Mouse (Mus musculus) fibroblast of lung, adult 2 months (primary cell): ENCODE measurements around the gene Bag5.
"Not testable (repeated sequence)": the region's sequence is repeated elsewhere in the genome, so short reads cannot be mapped to it uniquely, and the experiment has no call there.

Source experiments
- DNase-seq: peaks from one replicate; pipeline ENCODE4 v3.0.0-alpha.2; 2011; ENCODE audit warnings: low read depth

Bag5 gene

DNA sequence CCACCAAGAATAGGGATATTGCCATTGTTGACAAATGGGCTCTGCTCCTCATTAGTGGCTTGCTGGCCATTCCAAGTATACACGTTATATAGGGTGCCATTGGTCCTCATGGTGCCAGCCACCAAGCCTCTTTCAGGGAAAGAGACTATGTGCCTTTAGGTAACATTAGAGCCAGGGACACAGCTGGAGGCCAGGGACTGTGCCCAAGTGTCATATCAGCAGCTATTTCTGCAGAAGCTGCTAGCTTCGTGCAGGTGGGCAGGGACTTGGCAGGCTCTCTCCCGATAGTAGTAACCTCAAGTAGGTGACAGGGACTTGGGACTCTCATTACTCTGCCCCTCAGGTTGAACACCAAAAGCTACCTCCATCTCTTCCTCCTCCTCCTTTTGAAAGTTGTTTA is 21.9 kb upstream of the Bag5 start:
- DNase-seq, result no peak

DNA sequence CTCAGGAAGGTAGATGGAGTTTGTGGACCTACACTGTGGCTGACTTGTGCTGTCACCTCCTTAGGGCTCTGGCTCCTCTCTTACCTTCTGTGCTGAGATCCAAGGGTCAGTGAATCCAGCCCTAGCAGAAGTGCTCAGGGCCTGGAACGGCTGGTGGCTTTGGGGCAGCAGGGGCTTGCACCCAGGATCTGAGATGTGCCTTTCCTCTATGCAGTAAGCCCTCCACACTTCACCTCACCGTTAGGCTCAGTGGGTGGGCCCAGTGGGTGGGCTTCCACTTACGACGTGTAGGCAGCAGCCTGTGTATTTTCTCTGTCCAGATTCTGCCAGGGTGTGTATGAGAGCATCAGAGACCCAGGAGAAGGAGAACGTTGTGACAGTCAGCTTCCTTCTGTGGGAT is 19.9 kb upstream of the Bag5 start:
- no peak for DNase-seq

DNA sequence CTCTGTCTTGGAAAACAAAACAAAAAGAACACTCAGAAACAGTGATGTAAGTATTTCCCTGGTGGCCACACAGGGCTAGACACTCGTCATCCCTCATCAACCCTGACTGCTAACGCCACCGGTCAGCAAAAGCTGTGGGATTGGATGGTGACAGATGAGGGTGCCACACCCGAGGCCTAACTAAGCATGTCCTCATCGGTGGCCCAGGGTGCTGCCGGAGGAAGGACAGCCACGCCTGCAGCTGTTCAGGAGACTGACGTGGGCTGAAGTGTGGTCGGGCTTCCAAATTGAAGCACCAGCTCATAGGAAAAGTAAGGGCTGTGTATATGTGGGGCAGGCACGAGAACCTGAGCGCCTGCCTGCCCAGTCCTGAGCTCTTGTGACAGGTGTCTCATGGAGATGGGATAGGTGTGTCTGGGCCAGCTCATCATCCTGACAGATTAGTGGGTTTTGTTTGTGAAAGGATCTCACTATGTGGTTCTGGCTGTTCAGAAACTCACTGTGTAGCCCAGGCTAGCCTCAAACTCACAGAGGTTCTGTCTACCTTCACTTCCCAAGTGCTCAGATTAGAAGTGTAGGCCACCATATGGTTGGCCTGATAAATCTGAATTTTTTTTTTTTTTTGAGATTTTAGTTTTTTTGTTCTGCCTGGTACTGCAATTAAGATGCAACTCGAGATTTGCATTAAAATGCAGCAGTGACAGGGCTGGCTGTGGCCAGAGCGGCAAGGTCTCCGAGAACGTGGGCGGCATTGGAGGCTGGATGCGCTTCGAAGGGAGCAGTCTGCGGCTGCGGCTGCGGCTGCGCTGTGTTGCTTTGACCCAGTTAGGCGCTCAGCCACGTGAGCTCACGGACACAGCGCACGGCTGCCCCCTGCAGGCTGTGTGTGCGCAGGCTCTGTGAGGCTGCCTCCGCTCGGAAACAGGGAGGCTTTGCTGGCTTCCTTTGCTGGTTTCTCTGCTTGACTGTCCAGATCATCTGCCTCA is 19.1 kb upstream of the Bag5 start:
- DNase-seq, result peak; percentile 75

DNA sequence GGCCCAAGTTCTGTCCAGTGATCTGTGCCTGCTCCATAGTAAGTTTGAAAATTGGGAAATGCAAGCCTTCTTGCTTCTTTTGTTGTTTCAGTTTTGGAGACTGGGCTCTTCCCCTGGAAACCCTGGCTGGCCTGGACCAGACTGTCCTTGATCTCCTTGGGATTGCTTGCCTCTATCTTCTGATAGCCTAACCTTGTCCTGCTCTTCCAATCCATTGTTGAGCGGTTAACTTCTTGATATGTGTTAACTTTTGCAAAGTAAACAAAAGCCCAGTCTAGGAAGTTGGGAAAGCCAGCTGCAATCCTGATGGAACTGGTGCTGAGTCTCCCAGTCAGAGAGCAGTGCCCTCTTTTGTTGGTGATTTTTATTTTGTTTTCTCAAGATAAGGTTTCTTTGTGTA is 14.9 kb upstream of the Bag5 start:
- DNase-seq, result no peak

DNA sequence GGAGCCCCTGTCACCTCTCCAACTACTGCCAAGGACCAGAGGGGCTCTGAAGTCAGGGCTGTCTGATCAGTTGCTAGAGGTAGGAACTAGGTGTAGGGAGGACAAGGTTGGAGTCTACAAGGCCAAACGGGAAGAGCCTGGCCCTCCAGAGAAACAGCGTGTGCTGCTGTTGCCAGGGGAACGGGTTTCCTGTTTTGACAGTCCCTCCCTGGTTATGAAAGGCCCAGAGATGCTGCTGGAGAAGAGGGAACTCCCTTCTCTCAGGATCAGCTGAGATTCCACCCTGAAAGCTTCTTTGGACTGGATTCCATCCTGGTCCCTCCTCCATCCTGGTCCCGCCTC is 13.0 kb upstream of the Bag5 start:
- no peak for DNase-seq

DNA sequence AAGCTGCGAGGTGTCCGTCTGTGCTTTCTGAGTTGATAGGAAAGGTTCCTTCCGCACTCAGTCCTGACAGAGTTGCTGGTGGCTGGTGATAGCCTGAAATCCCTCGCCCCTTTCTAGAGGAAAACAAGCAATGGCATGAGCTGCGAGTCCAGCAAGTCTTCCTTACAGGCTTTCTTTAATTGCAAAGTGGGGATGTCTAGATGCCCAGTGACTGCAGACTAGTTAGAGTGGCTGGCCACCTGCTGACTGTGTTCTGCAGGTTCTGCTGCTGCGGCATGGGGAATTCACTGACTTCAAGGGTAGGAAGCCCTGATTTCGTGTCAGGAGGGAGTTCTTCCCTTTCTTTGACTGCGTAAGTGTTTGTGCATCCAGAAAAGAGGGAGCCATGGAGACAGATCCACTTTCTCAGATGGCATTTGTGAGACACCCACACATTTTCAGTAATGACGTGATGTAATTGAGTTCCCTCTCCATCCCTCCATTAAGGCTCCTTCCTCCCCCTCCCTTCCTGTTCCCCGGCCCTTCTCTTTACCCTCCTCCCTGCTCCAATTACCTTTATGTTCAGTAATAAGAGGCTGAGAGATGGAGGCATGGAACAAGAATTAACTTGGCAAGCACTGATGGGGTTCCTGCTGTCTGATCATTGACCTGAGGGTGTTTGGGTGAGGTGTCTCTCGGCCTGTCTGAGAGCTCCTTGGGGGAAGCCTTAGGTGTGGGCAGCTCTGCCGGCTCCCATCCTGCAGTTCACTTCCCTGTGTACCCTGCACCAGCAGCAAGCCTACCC is 12.5 kb upstream of the Bag5 start:
- DNase-seq, result no peak

DNA sequence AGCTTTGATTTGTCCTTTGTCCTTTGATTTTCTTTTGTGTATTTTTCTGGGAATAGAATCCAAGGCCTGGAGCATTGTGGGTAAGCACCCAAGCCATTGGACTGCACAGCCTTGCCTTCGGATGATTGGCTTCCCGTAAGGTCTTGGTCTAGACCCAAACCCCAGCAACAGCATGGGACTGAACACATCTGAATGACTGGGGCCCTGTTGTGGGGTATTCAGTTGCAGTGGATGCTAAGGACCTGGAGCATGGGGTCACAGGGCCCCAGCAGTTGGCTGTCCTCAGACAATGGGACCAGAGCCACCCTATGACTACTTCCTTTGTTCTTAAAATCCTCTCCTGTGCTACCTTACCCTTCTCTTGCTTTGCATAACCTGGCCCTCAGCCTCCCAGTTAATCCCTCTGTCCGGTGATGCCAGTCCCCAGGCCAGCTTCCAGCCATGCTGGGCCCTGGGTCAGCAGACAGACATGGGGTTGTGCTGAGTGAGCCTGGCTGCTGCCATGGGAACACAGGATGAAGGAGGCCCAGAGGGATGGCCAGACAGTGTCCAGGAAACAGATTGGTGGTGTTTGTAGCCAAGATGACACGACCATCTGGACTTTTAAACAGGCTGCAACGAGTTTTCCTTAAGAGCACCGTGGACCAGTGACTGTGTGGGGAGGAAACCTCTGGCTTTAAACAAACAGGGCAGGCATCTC is 11.7 kb upstream of the Bag5 start:
- no peak for DNase-seq

DNA sequence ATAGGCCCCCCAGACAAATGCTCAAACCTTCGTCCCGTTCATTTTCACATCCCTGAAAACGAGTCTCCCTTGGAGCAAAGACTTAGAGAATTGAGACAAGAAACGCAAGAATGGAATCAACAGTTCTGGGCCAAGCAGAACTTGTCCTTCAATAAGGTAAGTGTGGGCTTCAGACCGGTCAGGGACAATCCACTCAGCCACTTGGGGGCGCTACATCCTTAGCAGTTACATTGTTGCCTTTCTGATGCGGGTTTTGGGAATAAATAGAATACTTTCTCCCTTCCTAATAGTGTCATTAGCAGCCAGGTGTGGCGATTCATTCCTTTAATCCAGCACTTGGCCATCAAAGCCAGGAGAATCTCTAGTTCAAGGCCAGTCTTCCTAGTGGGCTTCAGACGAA is 9.6 kb upstream of the Bag5 start:
- DNase-seq, result no peak

DNA sequence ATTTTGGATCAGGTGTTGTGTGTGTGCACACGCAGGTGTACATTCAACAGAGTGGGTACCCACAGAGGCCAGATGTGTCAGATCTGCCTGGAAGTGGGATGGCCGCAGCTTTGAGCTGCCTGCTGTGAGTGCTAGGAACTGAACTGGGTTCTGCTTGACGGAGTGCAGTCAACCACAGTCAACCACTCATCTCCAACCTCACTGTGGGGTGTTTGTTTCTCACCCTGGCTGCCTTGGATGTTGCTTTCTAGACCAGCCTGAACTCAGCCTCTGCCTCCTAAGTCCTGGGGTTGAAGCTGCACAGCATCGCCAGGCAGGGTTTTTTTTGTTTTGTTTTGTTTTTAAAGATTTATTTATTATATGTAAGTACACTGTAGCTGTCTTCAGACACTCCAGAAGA is 7.2 kb upstream of the Bag5 start:
- DNase-seq, result no peak

DNA sequence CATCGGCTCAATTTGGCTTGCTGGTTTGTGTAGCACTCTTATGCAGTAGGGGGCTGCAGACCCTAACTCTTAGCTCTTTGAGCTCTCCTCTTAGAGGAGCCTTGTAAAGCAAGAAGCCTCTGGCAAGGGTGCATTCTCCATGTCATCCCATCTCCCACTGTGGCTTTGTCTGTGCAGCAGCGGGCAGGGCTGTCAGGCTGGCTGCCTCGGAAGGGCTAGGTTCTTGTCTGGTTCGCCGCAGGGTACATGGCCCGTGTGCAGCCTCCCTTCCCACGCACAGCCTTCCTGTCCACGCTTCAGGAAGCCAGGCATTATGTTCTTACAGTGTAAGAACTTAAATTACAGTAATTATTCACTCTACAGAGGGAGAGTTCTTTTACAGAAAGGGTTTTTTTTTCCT is 5.6 kb upstream of the Bag5 start:
- DNase-seq, result no peak

DNA sequence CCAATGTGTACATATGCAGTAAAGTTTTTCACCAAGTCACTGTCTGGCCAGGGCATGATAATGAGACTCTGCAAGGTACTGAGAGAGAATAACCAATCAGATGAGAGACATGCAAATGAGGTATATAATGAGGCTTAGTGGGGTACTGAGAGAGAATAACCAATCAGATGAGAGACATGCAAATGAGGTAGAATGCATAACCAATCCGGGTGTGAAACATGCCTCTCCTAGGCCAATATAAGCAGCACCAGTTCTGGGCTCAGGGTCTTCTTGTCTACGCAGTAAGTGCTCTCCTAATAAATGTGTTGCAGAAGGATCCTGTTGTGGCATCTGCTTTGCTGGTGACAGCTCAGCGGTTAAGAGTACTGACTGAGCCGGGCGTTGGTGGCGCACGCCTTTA is 3.4 kb upstream of the Bag5 start:
- no peak for DNase-seq

DNA sequence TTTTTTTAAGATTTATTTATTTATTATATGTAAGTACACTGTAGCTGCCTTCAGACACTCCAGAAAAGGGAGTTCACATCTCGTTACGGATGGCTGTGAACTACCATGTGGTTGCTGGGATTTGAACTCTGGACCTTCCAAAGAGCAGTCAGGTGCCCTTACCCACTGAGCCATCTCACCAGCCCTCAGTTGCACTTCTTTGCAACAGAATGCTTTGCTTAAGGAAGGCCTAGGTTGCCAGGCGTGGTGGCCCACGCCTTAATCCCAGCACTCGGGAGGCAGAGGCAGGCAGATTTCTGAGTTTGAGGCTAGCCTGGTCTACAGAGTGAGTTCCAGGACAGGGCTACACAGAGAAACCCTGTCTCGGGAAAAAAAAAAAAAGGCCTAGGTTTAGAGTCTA is 823 bp upstream of the Bag5 start:
- not testable (repeated sequence) for DNase-seq

DNA sequence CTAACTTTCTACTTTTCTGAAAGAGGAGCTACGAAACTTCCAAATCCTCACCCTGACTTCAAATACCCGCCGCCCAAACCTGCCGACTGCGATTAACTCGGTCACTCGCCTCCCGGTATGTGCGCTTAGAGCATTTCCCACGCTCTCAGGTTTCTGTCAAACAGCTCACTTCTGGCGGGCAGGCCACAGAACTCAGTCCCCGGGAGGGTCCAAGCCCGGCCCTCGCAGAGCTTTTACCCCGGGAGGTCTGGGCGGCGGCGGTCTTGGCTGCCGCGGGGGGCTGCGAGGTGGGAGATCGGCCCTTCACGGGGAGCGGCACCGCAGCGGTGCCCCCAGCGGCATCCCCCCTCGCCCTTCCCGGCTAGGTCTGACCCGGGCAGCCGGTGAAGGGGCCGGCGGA is 581 bp downstream of the Bag5 start:
- no peak for DNase-seq

DNA sequence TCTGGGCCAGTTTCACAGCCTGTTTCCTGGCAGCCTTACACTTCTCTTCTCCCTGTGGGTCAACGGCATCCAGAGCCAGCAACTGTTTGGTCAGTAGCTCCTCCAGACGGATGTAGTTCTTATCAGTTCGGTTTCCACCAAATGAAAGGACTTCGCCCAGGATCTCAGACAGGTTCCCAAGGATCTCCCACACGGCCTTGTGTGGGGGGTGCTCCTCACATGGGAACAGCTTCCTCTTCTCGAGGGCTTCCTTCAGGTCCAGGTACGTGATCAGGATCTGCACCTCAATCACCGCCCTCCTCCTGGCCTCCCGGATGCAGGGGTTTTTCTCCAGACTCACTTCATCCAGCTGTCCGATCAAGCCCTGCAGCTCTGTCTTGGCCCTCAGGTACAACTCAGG is 3.0 kb downstream of the Bag5 start:
- DNase-seq, result no peak

DNA sequence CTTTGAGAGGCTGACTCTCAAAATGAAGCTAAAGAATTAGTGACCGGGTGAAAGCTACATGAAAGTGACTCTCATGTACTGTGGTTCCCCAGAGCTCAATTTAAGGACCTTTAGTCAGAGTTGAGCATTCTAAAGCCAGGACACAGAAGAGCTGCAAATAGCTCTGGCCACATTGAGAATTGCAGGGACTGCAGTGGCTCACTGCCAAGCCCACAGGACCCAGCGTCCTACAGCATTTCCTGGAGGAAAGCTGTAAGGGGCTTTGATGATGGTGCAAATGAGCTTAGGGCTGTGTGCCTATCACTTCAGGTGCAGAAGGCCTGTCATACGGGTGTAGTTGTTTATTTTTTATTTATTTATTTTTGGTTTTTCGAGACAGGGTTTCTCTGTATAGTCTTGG is 4.9 kb downstream of the Bag5 start:
- DNase-seq, result no peak

DNA sequence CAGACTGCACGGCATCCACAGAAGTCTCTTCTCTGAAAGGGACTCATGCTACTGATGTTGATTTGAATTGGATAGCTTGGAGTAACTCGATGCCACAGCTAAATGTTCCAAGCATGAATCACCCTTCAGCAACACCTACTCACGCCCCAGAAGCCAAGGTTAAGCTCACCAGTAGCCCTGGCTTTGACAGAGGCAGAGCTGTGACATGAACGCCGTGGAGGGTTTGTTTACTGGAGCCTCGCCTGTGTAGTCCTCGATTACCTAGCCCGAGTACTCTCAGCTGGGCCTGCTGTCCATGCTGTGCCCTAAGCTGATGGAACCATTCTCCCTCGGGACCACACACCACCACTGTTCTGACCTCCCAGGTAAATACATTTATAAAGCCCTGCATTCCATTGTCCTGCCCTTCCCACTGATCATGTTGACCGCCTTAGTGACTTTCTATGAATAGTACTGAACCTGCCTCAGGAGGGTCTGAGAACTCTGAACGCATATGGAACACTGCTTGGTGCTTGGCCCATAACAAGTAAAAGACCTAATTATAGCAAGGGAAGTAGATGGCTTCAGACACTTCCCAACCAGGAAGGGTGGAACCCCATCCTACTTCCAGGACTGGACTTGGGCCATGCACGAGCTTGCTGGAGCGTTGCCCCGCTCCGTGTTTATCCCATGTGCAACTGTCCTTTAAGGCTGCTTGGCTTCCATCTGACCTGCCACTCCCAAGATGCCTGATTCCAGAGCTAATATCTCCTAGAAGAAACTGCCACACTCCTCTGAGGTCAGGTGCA is 7.7 kb downstream of the Bag5 start:
- DNase-seq, result peak; percentile 66

DNA sequence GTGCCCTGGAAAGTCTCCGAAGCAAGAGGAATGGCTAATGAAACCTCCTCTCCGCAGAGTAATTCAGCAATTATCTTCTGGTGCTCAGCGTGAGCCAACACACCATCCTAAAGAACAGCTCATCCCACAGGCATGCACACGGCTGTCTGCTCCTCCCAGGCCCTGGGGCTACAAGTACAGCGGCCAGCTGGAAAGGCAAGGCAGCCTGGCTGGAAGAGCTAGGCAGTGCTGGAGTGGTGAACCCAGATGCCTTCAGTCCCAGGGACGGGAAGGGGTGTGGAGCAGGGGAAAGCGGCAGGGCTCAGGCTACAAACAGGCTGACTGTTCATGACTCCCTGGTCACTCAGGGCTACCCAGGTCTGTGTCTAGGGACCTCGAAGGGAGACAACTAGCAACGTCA is 8.4 kb downstream of the Bag5 start:
- peak; percentile 85 for DNase-seq

DNA sequence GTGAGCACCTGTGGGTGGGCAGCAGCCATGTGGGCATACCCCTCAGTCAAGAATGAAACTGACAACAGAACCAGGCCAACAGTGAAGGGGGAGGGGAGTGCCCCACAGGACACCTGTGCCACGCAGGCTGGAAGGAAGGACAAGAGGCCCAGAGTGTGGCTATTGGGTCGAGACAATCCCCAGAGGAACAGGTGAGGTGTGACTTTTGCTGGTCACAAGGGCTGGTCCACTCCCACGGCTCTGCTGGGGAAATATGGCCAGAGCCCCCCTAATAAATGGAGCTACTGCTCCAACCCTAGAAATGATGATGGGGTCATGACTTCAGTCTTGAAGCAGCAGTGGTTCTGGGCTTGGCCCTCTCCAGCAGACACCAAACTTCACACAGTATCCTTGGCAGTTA is 9.8 kb downstream of the Bag5 start:
- DNase-seq, result no peak

DNA sequence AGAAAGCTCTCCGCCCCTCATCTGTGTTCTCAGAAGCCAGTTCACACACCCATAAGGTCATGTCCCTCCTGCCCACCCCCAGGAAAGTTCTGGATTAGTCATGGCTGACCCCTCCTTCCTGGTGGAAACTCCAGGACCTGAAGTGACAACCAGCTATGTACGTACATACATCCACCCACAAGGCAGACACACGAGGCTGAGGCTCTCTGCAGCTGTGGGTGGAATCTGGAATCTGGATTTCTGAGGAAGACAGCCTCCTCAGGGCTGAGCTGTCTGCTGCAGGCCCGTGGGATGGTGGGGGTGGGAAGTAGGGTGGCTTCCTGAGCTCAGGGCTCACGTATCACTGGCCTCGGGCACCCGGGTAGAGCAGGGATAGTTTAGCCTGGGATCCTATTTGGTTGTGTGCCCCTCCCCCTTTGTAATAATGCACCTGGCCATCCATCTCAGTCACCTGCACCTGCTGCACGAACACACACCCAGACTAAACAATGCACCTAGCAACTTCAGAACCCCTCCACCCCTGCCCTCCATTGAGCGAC is 12.1 kb downstream of the Bag5 start:
- DNase-seq, result no peak

DNA sequence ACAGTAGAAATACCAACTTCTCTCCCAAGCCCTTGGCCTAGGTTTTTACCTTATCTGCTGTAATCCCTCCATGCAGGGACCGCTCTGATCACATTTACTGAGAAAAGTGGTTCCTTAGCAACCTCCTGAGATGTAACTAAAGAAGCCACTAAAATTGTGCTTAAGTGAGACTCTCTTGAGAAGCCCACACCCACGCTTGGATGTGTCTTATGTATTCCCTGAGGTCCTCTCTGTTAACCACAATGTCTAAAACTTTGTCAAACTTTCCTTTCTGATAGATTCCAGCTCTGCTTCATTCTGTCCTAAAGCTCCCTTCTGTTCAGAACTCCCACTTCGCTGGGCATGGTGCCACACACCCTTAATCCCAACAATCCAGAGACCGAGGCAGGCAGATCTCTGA is 13.5 kb downstream of the Bag5 start:
- no peak for DNase-seq

DNA sequence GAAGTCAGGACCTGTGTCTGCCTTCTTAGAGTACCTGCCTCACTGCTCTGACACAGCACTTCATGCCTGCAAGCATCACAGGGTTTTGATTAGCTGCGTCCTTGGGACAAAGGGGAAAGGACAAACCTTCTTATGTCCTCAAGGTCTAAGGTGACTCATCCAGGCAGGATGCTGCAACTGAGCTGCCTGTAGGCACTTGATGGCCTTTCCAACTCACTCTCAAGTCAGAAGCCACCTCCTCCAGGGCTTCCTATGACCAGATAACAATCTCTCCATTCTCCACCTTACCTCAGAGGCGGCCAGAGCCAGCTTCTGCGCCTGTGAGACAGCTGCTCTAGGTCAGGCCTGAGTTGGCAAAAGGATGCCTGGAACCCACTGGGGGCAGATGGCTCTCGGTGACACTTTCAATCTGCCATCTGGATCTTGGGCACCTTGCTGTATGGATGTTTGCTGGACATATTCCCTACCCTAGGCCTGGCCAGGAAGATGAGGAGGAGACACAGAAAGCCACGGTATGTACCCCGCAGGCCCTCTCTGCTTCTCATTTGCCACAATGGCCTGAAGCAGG is 14.6 kb downstream of the Bag5 start:
- no peak for DNase-seq
